Mouse (Mus musculus): ENCODE data around the gene Ankdd1b. TPM values are rescaled to one million over a fixed set of nuclear protein-coding genes. Genes with fewer than 3 reads are reported as not detected.
A peak's percentile ranks its signal among the peaks of the same experiment; 100 is the strongest.

Gene Ankdd1b
- polyA plus RNA-seq, 1 experiment from 2014 or later, result 0.09 TPM

DNA sequence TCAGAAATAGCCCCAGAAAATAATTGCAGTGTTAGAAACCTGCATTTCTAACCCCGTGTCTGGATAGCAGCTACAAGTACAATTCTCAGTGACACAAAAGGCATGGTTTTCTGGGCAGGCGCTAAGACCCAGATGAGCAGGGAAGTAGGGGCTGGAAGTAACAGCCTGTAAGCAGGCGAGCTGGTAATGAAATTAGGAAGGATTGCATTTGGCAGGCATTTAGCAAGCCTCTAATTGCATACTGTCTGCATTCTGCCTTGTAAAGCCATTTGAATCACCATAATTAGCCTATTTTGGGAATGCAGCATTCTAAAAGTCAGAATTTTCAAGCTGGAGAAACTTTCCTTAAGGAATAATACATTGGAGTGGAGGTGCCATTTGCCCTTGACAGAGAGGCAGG, 45.0 kb downstream of the Ankdd1b start:
- H3K4me2 ChIP-seq, result no peak overlapping the region
- no peak overlapping the region for H3K4me3 ChIP-seq
- no peak overlapping the region for H3K9ac ChIP-seq
- H3K27me3 ChIP-seq, result no peaks in the 10 kb centered on the region
- H3K4me1 ChIP-seq (replicated peaks), result 0 out of 2 replicates have a peak, but pooled peaks cover 8% of the 10 kb centered on the region
- no peak overlapping the region for H3K27ac ChIP-seq
- 48% methylated on average over 3 of the region's 3 CpGs for WGBS
- no peaks in the 10 kb centered on the region for H3K36me3 ChIP-seq
- ATAC-seq (ENCODE audit: low FRiP score), result no peak; the same call in 1 of the 2 replicates
- H3K9me3 ChIP-seq, result no peaks in the 10 kb centered on the region

DNA sequence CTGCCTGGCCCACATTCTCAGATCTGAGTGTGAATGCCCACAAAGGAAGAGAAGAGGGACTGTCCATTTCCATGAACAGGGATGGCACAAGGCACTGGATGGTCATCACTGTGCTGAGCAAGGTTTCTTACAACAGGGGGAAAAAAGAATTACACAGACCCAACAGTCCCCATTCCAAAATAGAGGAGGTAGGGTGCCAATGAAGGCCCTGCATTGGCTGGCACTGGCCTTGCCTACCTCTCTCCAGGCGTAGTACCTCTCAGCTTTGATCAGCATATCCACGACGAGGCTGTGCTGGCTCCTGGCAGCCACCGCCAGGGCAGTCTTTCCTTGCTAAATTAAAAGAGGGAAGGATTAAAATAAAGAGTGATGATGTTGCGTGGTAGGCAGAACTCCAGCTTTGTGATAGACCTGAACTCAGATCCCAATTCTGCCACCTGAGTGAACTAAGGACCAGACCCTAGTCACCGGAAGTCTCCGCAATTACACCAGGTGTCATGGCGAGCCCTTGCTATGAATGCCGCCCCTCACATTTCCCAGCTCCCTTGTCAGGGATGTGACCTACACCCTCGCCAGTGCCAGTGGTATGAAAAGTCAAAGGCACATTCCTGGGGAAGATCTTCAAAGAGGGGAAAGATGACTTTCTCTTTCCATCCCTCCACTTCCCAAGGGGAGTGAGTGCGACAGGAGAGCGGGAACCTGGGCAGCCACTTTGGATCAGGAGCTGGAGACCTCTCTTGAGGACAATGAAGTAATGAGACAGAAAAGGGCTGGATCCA, 46.3 kb downstream of the Ankdd1b start:
- no peak overlapping the region for H3K4me3 ChIP-seq
- H3K36me3 ChIP-seq, result 0 out of 2 replicates have a peak, but pooled peaks cover 3% of the 10 kb centered on the region
- no peak overlapping the region for H3K9ac ChIP-seq
- no peak for ATAC-seq (ENCODE audit: low FRiP score)
- WGBS, result 92% methylated on average over 12 of the region's 12 CpGs
- H3K27me3 ChIP-seq, result no peaks in the 10 kb centered on the region
- H3K4me2 ChIP-seq, result no peak overlapping the region
- 0 out of 2 replicates have a peak, but pooled peaks cover 8% of the 10 kb centered on the region for H3K4me1 ChIP-seq (replicated peaks)
- no peaks in the 10 kb centered on the region for H3K9me3 ChIP-seq
- no peak overlapping the region for H3K27ac ChIP-seq

DNA sequence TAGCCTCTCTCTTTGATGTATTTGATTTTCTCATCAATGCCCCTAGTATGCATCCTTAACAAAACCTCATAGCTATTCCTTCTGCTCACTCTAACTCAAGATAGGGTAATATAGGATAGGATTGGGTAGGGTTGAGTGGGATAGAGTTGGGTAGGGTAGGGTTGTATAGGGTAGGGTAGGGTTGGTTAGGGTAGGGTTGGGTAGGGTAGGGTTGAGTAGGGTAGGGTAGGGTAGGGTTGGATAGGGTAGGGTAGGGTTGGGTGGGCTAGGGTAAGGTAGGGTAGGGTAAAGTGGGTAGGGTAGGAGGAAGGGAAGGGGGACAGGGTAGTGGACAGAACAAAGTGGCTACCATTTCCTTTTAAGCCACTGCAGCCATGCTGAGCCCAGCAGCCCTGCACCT, 49.8 kb downstream of the Ankdd1b start:
- Histone ChIP-seq H3K9ac (no peak overlapping the region), H3K9me3 (no peaks in the 10 kb centered on the region), H3K4me1 (replicated peaks) (0 out of 2 replicates have a peak, but pooled peaks cover 6% of the 10 kb centered on the region), H3K27me3 (no peaks in the 10 kb centered on the region), H3K4me2 (no peak overlapping the region), H3K27ac (no peak overlapping the region), H3K4me3 (no peak overlapping the region), H3K36me3 (peaks cover 26% of the 10 kb centered on the region)
- no peak for ATAC-seq (ENCODE audit: low FRiP score)

DNA sequence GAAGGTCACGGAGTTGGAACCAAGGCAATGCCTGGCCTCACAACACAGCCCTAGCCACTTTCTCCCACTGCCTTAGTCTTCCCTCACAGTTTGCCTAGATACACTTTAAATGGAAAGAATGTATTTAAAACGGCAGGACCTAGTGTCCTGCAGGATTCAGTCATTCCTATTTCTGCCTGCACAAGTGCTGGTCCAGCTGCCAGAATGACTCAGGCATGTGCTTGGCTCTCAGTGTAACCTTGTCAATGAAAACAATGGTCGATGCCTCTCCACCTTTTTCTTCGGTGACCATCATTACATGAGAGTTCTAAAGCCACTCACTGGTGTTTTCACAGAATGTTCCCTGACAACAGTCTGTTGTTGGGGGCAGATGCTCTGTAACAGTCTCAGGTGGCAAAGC, 52.5 kb downstream of the Ankdd1b start:
- no peak overlapping the region for H3K9ac ChIP-seq
- no peaks in the 10 kb centered on the region for H3K4me1 ChIP-seq (replicated peaks)
- no peaks in the 10 kb centered on the region for H3K27me3 ChIP-seq
- no peaks in the 10 kb centered on the region for H3K9me3 ChIP-seq
- no peak for ATAC-seq (ENCODE audit: low FRiP score)
- WGBS, result 92% methylated on average over 4 of the region's 4 CpGs
- no peak overlapping the region for H3K4me2 ChIP-seq
- H3K27ac ChIP-seq, result no peak overlapping the region
- H3K4me3 ChIP-seq, result no peak overlapping the region
- peaks cover 52% of the 10 kb centered on the region for H3K36me3 ChIP-seq

DNA sequence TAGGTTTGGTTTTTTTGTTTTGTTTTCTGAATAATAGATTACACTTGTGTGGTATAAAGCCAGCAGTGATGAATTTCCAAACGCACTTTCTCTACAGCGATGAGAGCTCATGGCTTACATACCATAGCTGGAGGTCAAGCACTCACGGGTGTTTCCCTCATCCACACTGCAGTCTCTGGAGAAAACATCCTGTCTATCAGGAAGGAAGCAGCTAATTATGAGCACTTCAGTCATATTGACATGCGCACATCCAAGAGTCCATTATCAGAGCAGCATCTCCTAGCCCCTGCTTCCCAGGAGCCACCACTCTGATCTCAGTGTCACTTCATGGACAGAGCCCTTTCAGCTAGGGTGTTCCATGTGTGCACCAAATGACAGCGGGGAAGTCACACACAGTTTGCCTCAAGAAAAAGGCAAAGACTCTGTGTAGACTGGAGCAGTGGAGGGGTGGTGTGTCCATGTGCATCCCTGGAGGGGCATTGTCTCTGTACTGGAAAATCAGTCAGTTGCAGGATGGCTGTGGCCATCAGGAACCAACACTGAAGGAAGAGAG, 53.7 kb downstream of the Ankdd1b start:
- Histone ChIP-seq H3K27me3 (no peaks in the 10 kb centered on the region), H3K4me3 (no peak overlapping the region), H3K4me1 (replicated peaks) (no peaks in the 10 kb centered on the region), H3K9me3 (no peaks in the 10 kb centered on the region), H3K36me3 (peaks cover 59% of the 10 kb centered on the region), H3K27ac (no peak overlapping the region), H3K4me2 (no peak overlapping the region), H3K9ac (no peak overlapping the region)
- WGBS, result 85% methylated on average over 5 of the region's 5 CpGs
- no peak for ATAC-seq (ENCODE audit: low FRiP score)

DNA sequence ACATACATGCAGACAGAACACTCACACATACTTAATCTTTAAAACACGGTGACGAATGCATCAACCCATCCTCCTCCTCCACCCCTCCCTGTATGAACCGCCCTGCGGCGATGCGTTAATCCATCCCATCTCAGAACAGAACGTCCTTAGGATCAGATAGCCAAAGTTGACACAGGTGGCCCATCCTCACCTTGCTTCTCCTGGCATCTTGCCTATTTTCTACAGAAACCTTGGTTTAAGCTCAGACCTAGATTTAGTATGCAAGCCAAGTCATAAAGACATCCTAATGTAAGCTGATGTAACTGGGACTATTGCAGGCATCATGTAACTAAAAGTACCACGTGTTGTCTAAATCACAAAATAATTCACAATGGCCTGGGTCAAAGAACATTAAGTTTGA, 54.6 kb downstream of the Ankdd1b start:
- 97% methylated on average over 8 of the region's 8 CpGs for WGBS
- no peak for ATAC-seq (ENCODE audit: low FRiP score)

DNA sequence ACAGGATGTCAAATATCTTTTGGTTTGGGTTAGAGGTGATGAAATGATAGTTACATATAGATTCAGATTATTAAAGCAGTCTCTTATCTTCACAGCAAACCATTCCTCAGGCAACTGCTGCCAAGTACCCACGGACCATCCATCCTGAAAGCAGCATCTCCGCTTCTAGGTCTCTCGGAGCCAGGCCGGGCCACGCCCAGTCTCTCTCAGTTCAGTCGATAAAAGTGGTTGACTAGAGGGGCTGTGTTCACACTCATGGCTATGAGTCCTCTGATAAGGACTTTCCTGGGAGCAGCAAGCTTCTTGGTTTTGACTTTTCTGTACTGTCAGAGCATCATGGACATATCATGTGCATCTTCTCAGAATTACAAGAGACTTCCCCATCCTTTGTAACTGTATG, 56.6 kb downstream of the Ankdd1b start:
- no peak overlapping the region for H3K4me2 ChIP-seq
- peaks cover 73% of the 10 kb centered on the region for H3K36me3 ChIP-seq
- no peak overlapping the region for H3K9ac ChIP-seq

More for the DNA sequence above, 54.6 kb downstream of the Ankdd1b start:
- Histone ChIP-seq H3K27ac (no peak overlapping the region), H3K4me2 (no peak overlapping the region), H3K4me3 (no peak overlapping the region), H3K9ac (no peak overlapping the region), H3K4me1 (replicated peaks) (no peaks in the 10 kb centered on the region), H3K36me3 (peaks cover 64% of the 10 kb centered on the region), H3K9me3 (no peaks in the 10 kb centered on the region), H3K27me3 (no peaks in the 10 kb centered on the region)

DNA sequence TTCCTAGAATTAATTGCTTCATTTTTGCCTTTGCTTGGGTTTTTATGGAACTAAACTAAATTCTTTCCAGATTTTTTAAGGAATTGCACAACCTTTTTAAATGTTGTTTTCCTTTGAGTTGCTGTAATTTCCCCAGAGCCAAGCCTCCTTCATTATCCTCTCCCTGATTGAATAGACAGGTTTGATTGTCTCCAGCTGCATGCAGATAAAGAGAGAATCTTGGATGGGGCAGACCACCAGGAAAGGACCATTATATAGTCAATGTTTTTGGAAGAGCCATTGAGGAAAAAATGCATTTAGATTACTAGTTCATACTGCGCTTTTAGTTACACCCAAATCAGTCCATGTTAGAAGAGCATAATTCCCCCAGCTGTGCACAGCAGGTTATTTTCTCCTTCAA, 62.2 kb downstream of the Ankdd1b start:
- 78% methylated on average over 1 of the region's 1 CpGs for WGBS
- H3K36me3 ChIP-seq, result peaks cover 69% of the 10 kb centered on the region
- no peak overlapping the region for H3K4me2 ChIP-seq
- no peak overlapping the region for H3K27ac ChIP-seq
- no peaks in the 10 kb centered on the region for H3K9me3 ChIP-seq
- H3K9ac ChIP-seq, result no peak overlapping the region
- ATAC-seq (ENCODE audit: low FRiP score), result no peak
- H3K4me3 ChIP-seq, result no peak overlapping the region
- H3K27me3 ChIP-seq, result no peaks in the 10 kb centered on the region
- no peaks in the 10 kb centered on the region for H3K4me1 ChIP-seq (replicated peaks)

More for the DNA sequence above, 56.6 kb downstream of the Ankdd1b start:
- no peak for ATAC-seq (ENCODE audit: low FRiP score)
- no peak overlapping the region for H3K4me3 ChIP-seq
- H3K27me3 ChIP-seq, result no peaks in the 10 kb centered on the region
- H3K4me1 ChIP-seq (replicated peaks), result no peaks in the 10 kb centered on the region
- no peaks in the 10 kb centered on the region for H3K9me3 ChIP-seq
- 93% methylated on average over 6 of the region's 6 CpGs for WGBS
- no peak overlapping the region for H3K27ac ChIP-seq

DNA sequence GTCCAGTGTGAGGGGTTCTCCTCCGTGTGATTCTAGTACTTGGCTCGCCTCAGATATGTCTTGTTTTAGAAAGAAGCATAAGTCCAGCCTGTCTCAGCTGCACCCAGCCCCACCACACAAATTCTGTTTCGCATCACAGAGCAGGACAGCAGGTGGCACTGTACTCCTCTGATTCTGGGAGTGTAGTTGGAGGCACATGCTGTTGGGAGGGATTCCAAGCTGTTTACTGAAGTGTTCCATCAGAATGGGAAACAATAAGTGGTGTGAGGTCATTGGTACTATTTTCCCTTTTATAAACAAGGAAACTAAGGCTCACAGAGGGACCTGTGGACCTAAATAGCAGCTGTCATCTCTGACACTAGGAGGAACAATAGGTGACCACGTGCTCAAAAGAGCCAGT, 64.0 kb downstream of the Ankdd1b start:
- Histone ChIP-seq H3K9me3 (no peaks in the 10 kb centered on the region), H3K4me3 (no peak overlapping the region), H3K9ac (no peak overlapping the region), H3K36me3 (peaks cover 72% of the 10 kb centered on the region), H3K4me1 (replicated peaks) (no peaks in the 10 kb centered on the region), H3K27ac (no peak overlapping the region), H3K4me2 (no peak overlapping the region), H3K27me3 (no peaks in the 10 kb centered on the region)
- ATAC-seq (ENCODE audit: low FRiP score), result no peak; the same call in 1 of the 2 replicates
- 66% methylated on average over 4 of the region's 4 CpGs for WGBS

DNA sequence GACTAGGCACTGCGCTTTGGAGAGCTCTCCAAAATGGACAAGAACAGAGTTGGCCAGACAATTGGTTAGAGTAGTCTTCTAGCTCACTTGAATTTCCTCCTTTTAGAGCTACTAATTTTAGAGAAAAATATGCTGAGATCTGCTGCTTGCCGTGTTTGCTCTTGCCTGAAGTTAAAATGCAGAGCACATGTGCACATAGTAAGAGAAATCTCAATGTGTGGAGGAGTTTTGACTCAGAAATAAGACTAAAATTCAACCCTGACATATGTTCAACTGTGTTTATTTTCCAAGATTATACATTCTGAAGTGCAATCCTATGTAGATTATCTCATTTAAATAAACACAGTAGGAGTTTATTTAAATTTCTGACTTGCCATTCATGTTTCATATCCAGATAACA, 65.5 kb downstream of the Ankdd1b start:
- no peak for ATAC-seq (ENCODE audit: low FRiP score)
- 94% methylated on average over 2 of the region's 2 CpGs for WGBS
- H3K9me3 ChIP-seq, result no peaks in the 10 kb centered on the region

DNA sequence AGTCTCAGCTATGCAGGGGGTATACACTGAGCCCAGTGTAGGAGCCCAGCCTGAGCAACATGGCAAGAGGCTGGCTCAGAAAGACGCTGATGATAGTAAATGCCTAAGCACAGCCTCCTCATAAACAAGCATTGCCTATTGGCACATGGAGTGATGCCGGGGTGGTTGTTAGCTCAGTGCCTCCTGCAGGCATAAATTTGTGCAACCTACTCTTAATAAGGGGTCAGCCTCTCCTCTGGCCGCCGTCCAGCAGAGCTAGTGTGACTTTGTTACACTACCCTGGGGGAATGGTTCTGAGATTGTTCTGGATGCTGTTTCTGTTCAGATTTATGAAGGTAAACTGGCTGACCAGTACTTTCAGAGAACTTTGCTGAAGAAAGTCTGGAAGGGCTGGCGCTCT, 69.7 kb downstream of the Ankdd1b start:
- Histone ChIP-seq H3K4me2 (no peak overlapping the region), H3K9me3 (no peaks in the 10 kb centered on the region), H3K4me1 (replicated peaks) (no peaks in the 10 kb centered on the region), H3K9ac (no peak overlapping the region), H3K4me3 (no peak overlapping the region), H3K27ac (no peak overlapping the region), H3K27me3 (no peaks in the 10 kb centered on the region), H3K36me3 (peaks cover 90% of the 10 kb centered on the region)
- 96% methylated on average over 5 of the region's 5 CpGs for WGBS
- no peak for ATAC-seq (ENCODE audit: low FRiP score)

More for the DNA sequence above, 65.5 kb downstream of the Ankdd1b start:
- H3K27me3 ChIP-seq, result no peaks in the 10 kb centered on the region
- no peak overlapping the region for H3K4me3 ChIP-seq
- H3K4me1 ChIP-seq (replicated peaks), result no peaks in the 10 kb centered on the region
- no peak overlapping the region for H3K27ac ChIP-seq
- no peak overlapping the region for H3K9ac ChIP-seq
- H3K4me2 ChIP-seq, result no peak overlapping the region
- H3K36me3 ChIP-seq, result peaks cover 72% of the 10 kb centered on the region

DNA sequence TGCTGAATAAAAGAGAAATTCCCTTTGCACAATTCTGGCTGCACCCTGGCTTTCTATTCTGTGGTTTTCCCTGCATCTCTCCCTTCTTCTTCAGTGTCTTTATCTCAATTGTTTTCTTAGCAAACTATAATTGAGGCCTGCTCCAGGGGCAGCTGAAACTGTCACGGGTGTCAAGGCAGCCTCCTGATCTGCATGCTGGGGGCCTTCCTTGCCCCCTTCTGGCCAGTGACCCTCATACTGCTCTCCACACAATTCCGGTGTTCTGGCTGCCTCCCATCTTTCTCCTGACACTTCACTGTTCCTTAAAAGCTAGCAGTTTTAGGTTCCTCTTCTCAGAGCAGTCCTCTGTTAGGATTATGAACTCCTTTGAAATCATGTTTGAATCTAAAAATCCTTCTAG, 81.7 kb downstream of the Ankdd1b start:
- 18% methylated on average over 2 of the region's 2 CpGs for WGBS
- H3K4me1 ChIP-seq (replicated peaks), result peaks cover 18% of the 10 kb centered on the region
- ATAC-seq (ENCODE audit: low FRiP score), result no peak

More for the DNA sequence above, 81.7 kb downstream of the Ankdd1b start:
- no peaks in the 10 kb centered on the region for H3K9me3 ChIP-seq
- peak overlapping the region; percentile 76 for H3K4me3 ChIP-seq
- H3K27me3 ChIP-seq, result no peaks in the 10 kb centered on the region
- peaks cover 37% of the 10 kb centered on the region for H3K36me3 ChIP-seq
- H3K27ac ChIP-seq, result no peak overlapping the region
- peak overlapping the region; percentile 75 for H3K4me2 ChIP-seq
- H3K9ac ChIP-seq, result peak overlapping the region; percentile 85
